Mouse (Mus musculus) stomach, embryonic 15.5 days (tissue): ENCODE measurements around the gene Mettl9. TPM values are rescaled to one million over a fixed set of nuclear protein-coding genes. Genes with fewer than 3 reads are reported as not detected.

Experiments
- ATAC-seq: fragments of 200-750 bp; cut with Nextera tagmentation; 2 replicates; pipeline ENCODE4 v1.8.0; 2017; ENCODE audit warnings: low read depth, moderate number of reproducible peaks, moderate TSS enrichment; ENCODE audit not compliant: insufficient read depth, low FRiP score
- H3K27ac ChIP-seq: fragments of 300-500 bp; sonication (generic); 2 replicates; pipeline ENCODE4 v1.5.1; 2015; ENCODE audit warnings: mild to moderate bottlenecking, inconsistent platforms
- H3K27me3 ChIP-seq: fragments of 300-500 bp; sonication (generic); replicated peaks from 2 replicates; pipeline ENCODE4 v1.6.1; 2015; ENCODE audit warnings: inconsistent platforms
- H3K36me3 ChIP-seq: fragments of 300-500 bp; sonication (generic); 2 replicates; pipeline ENCODE4 v1.6.1; 2015; ENCODE audit warnings: inconsistent platforms
- H3K4me1 ChIP-seq: fragments of 300-500 bp; sonication (generic); 2 replicates; pipeline ENCODE4 v1.6.1; 2015; ENCODE audit warnings: inconsistent platforms
- H3K4me2 ChIP-seq: fragments of 300-500 bp; sonication (generic); 2 replicates; pipeline ENCODE4 v1.6.1; 2015; ENCODE audit warnings: mild to moderate bottlenecking, inconsistent platforms
- H3K4me3 ChIP-seq: fragments of 300-500 bp; sonication (generic); replicated peaks from 2 replicates; pipeline ENCODE4 v1.5.1; 2015; ENCODE audit warnings: inconsistent platforms
- H3K9ac ChIP-seq: fragments of 300-500 bp; sonication (generic); 2 replicates; pipeline ENCODE4 v1.6.1; 2015; ENCODE audit warnings: inconsistent platforms
- H3K9me3 ChIP-seq: fragments of 300-500 bp; sonication (generic); 2 replicates; pipeline ENCODE4 v1.6.1; 2016; ENCODE audit warnings: inconsistent platforms
- WGBS: fragments of 180-500 bp; shearing (Covaris S2); methylation state at CpG from one replicate; pipeline ENCODE4 v1.1.7; 2015; 5-methylcytosine and 5-hydroxymethylcytosine counted together
- polyA plus RNA-seq: library from polyadenylated mRNA; unstranded; fragments of >200 nt; fragmentation: Nextera tagmentation; extraction: Ambion mirVana; gene quantifications from 2 replicates; pipeline ENCODE4 v1.2.1, GENCODE M21; 2015

Gene Mettl9
- polyA plus RNA-seq, 1 experiment from 2014 or later: 139 TPM

- no peak for ATAC-seq
- H3K4me1 ChIP-seq: 0 out of 2 replicates have a peak, but pooled peaks cover 7% of the 10 kb centered on the region
- no peak overlapping the region for H3K9ac ChIP-seq
- no peak overlapping the region for H3K4me3 ChIP-seq
- H3K36me3 ChIP-seq: peaks cover 10% of the 10 kb centered on the region
- H3K27ac ChIP-seq: no peak overlapping the region
- WGBS: 71% methylated on average over 2 of the region's 2 CpGs
- H3K9me3 ChIP-seq: no peaks in the 10 kb centered on the region
- no peaks in the 10 kb centered on the region for H3K27me3 ChIP-seq
- no peak overlapping the region for H3K4me2 ChIP-seq
Measured at GRCm38 (mm10) chr7:121081816-121082215, 47.6 kb downstream of the Mettl9 start.

- Histone ChIP-seq H3K27ac (no peak overlapping the region), H3K4me3 (no peak overlapping the region), H3K4me1 (0 out of 2 replicates have a peak, but pooled peaks cover 7% of the 10 kb centered on the region), H3K9ac (no peak overlapping the region), H3K4me2 (no peak overlapping the region), H3K9me3 (no peaks in the 10 kb centered on the region), H3K36me3 (0 out of 2 replicates have a peak, but pooled peaks cover 4% of the 10 kb centered on the region), H3K27me3 (no peaks in the 10 kb centered on the region)
- WGBS: 67% methylated on average over 9 of the region's 9 CpGs
- ATAC-seq: no peak
Measured at GRCm38 (mm10) chr7:121082949-121083513, 48.8 kb downstream of the Mettl9 start.

GRCm38 (mm10) chr7:121084840-121085453 lies 50.7 kb downstream of the Mettl9 start:
- Histone ChIP-seq H3K4me3 (no peak overlapping the region), H3K9me3 (no peaks in the 10 kb centered on the region), H3K36me3 (no peaks in the 10 kb centered on the region), H3K27me3 (no peaks in the 10 kb centered on the region), H3K27ac (no peak overlapping the region), H3K9ac (no peak overlapping the region), H3K4me2 (no peak overlapping the region), H3K4me1 (0 out of 2 replicates have a peak, but pooled peaks cover 7% of the 10 kb centered on the region)
- WGBS: 45% methylated on average over 8 of the region's 8 CpGs
- ATAC-seq: no peak; the same call in 1 of the 2 replicates

GRCm38 (mm10) chr7:121085500-121085899 lies 51.3 kb downstream of the Mettl9 start:
- WGBS: 23% methylated on average over 4 of the region's 4 CpGs
- H3K4me2 ChIP-seq: no peak overlapping the region
- H3K9ac ChIP-seq: no peak overlapping the region
- H3K4me1 ChIP-seq: 0 out of 2 replicates have a peak, but pooled peaks cover 7% of the 10 kb centered on the region
- no peaks in the 10 kb centered on the region for H3K27me3 ChIP-seq
- H3K36me3 ChIP-seq: no peaks in the 10 kb centered on the region
- H3K27ac ChIP-seq: no peak overlapping the region
- H3K4me3 ChIP-seq: no peak overlapping the region
- no peak; the same call in 1 of the 2 replicates for ATAC-seq
- H3K9me3 ChIP-seq: no peaks in the 10 kb centered on the region

GRCm38 (mm10) chr7:121088745-121089144 lies 54.5 kb downstream of the Mettl9 start:
- no peak for ATAC-seq
- 74% methylated on average over 5 of the region's 5 CpGs for WGBS
- no peaks in the 10 kb centered on the region for H3K36me3 ChIP-seq
- no peak overlapping the region for H3K27ac ChIP-seq
- H3K9me3 ChIP-seq: no peaks in the 10 kb centered on the region
- H3K9ac ChIP-seq: no peak overlapping the region
- no peak overlapping the region for H3K4me2 ChIP-seq
- H3K27me3 ChIP-seq: no peaks in the 10 kb centered on the region
- 0 out of 2 replicates have a peak, but pooled peaks cover 7% of the 10 kb centered on the region for H3K4me1 ChIP-seq
- H3K4me3 ChIP-seq: no peak overlapping the region

GRCm38 (mm10) chr7:121090748-121091147 lies 56.5 kb downstream of the Mettl9 start:
- no peak for ATAC-seq
- H3K9ac ChIP-seq: no peak overlapping the region
- no peaks in the 10 kb centered on the region for H3K9me3 ChIP-seq
- H3K4me1 ChIP-seq: 0 out of 2 replicates have a peak, but pooled peaks cover 3% of the 10 kb centered on the region
- no peaks in the 10 kb centered on the region for H3K36me3 ChIP-seq
- H3K27me3 ChIP-seq: no peaks in the 10 kb centered on the region
- no peak overlapping the region for H3K27ac ChIP-seq
- no peak overlapping the region for H3K4me3 ChIP-seq
- WGBS: 79% methylated on average over 7 of the region's 7 CpGs
- no peak overlapping the region for H3K4me2 ChIP-seq

- ATAC-seq: no peak
- Histone ChIP-seq H3K4me3 (no peak overlapping the region), H3K4me2 (no peak overlapping the region), H3K36me3 (no peaks in the 10 kb centered on the region), H3K27me3 (no peaks in the 10 kb centered on the region), H3K9me3 (no peaks in the 10 kb centered on the region), H3K9ac (no peak overlapping the region), H3K27ac (no peak overlapping the region), H3K4me1 (no peaks in the 10 kb centered on the region)
- WGBS: 72% methylated on average over 4 of the region's 4 CpGs
Measured at GRCm38 (mm10) chr7:121093026-121093425, 58.8 kb downstream of the Mettl9 start.

GRCm38 (mm10) chr7:121098614-121099389 lies 64.6 kb downstream of the Mettl9 start:
- no peak for ATAC-seq
- H3K9ac ChIP-seq: no peak overlapping the region
- H3K36me3 ChIP-seq: no peaks in the 10 kb centered on the region
- H3K4me1 ChIP-seq: no peaks in the 10 kb centered on the region
- WGBS: 69% methylated on average over 10 of the region's 10 CpGs
- no peaks in the 10 kb centered on the region for H3K27me3 ChIP-seq
- H3K4me2 ChIP-seq: no peak overlapping the region
- no peaks in the 10 kb centered on the region for H3K9me3 ChIP-seq
- no peak overlapping the region for H3K4me3 ChIP-seq
- H3K27ac ChIP-seq: no peak overlapping the region

GRCm38 (mm10) chr7:121107851-121108250 lies 73.6 kb downstream of the Mettl9 start:
- ATAC-seq: no peak

GRCm38 (mm10) chr7:121111321-121111720 lies 77.1 kb downstream of the Mettl9 start:
- no peak overlapping the region for H3K27ac ChIP-seq
- 9% methylated on average over 3 of the region's 3 CpGs for WGBS
- peak; percentile 60; the same call in 1 of the 2 replicates for ATAC-seq
- H3K36me3 ChIP-seq: no peaks in the 10 kb centered on the region
- H3K4me2 ChIP-seq: no peak overlapping the region
- no peaks in the 10 kb centered on the region for H3K9me3 ChIP-seq
- no peak overlapping the region for H3K4me3 ChIP-seq
- 0 out of 2 replicates have a peak, but pooled peaks cover 5% of the 10 kb centered on the region for H3K4me1 ChIP-seq
- H3K27me3 ChIP-seq: no peaks in the 10 kb centered on the region
- H3K9ac ChIP-seq: no peak overlapping the region

More at GRCm38 (mm10) chr7:121107851-121108250, 73.6 kb downstream of the Mettl9 start:
- no peaks in the 10 kb centered on the region for H3K9me3 ChIP-seq
- no peaks in the 10 kb centered on the region for H3K27me3 ChIP-seq
- H3K4me3 ChIP-seq: no peak overlapping the region
- 58% methylated on average over 3 of the region's 3 CpGs for WGBS
- H3K4me2 ChIP-seq: no peak overlapping the region
- H3K4me1 ChIP-seq: 0 out of 2 replicates have a peak, but pooled peaks cover 5% of the 10 kb centered on the region
- no peak overlapping the region for H3K9ac ChIP-seq
- no peak overlapping the region for H3K27ac ChIP-seq
- no peaks in the 10 kb centered on the region for H3K36me3 ChIP-seq

GRCm38 (mm10) chr7:121111762-121112161 lies 77.5 kb downstream of the Mettl9 start:
- no peak overlapping the region for H3K9ac ChIP-seq
- no peaks in the 10 kb centered on the region for H3K27me3 ChIP-seq
- no peak for ATAC-seq
- no peaks in the 10 kb centered on the region for H3K36me3 ChIP-seq
- no peak overlapping the region for H3K27ac ChIP-seq
- no peaks in the 10 kb centered on the region for H3K9me3 ChIP-seq
- 0 out of 2 replicates have a peak, but pooled peaks cover 5% of the 10 kb centered on the region for H3K4me1 ChIP-seq
- 57% methylated on average over 3 of the region's 3 CpGs for WGBS
- H3K4me3 ChIP-seq: no peak overlapping the region
- H3K4me2 ChIP-seq: no peak overlapping the region
